Mouse (Mus musculus): ENCODE results near the gene Naaladl1. TPM values are rescaled to one million over a fixed set of nuclear protein-coding genes. Genes with fewer than 3 reads are reported as not detected.
"Not testable (repeated sequence)": the region's sequence is repeated elsewhere in the genome, so short reads cannot be mapped to it uniquely, and the experiment has no call there.

Gene Naaladl1
- total RNA-seq, 1 experiment from 2014 or later, result not detected

GRCm38 (mm10) chr19:6123330-6123729, 17.7 kb downstream of the Naaladl1 start:
- ATAC-seq (ENCODE audit: extremely low read depth, insufficient number of reproducible peaks, low FRiP score, poor library complexity, severe bottlenecking), result no peak

- ATAC-seq (ENCODE audit: extremely low read depth, insufficient number of reproducible peaks, low FRiP score, poor library complexity, severe bottlenecking), result no peak
Observed at GRCm38 (mm10) chr19:6124898-6125297, 19.3 kb downstream of the Naaladl1 start.

- peak; percentile 27; the same call in 1 of the 2 replicates for ATAC-seq (ENCODE audit: extremely low read depth, insufficient number of reproducible peaks, low FRiP score, poor library complexity, severe bottlenecking)
Observed at GRCm38 (mm10) chr19:6126289-6126688, 20.7 kb downstream of the Naaladl1 start.

- no peak for ATAC-seq (ENCODE audit: extremely low read depth, insufficient number of reproducible peaks, low FRiP score, poor library complexity, severe bottlenecking)
Observed at GRCm38 (mm10) chr19:6126789-6127580, 21.4 kb downstream of the Naaladl1 start.

- ATAC-seq (ENCODE audit: extremely low read depth, insufficient number of reproducible peaks, low FRiP score, poor library complexity, severe bottlenecking), result peak; percentile 87
Observed at GRCm38 (mm10) chr19:6127760-6128341, 22.3 kb downstream of the Naaladl1 start, which contains the start of gene Snx15. Snx15 (minus strand) TSS chr19:6128304.

GRCm38 (mm10) chr19:6130414-6131128, 25.0 kb downstream of the Naaladl1 start:
- not testable (repeated sequence) for ATAC-seq (ENCODE audit: extremely low read depth, insufficient number of reproducible peaks, low FRiP score, poor library complexity, severe bottlenecking)

- no peak for ATAC-seq (ENCODE audit: extremely low read depth, insufficient number of reproducible peaks, low FRiP score, poor library complexity, severe bottlenecking)
Observed at GRCm38 (mm10) chr19:6132171-6132827, 26.7 kb downstream of the Naaladl1 start.

GRCm38 (mm10) chr19:6133197-6133596, 27.6 kb downstream of the Naaladl1 start:
- ATAC-seq (ENCODE audit: extremely low read depth, insufficient number of reproducible peaks, low FRiP score, poor library complexity, severe bottlenecking), result not testable (repeated sequence)

- ATAC-seq (ENCODE audit: extremely low read depth, insufficient number of reproducible peaks, low FRiP score, poor library complexity, severe bottlenecking), result no peak
Observed at GRCm38 (mm10) chr19:6136397-6136796, 30.8 kb downstream of the Naaladl1 start.

GRCm38 (mm10) chr19:6139701-6140100, 34.1 kb downstream of the Naaladl1 start:
- ATAC-seq (ENCODE audit: extremely low read depth, insufficient number of reproducible peaks, low FRiP score, poor library complexity, severe bottlenecking), result no peak

- no peak for ATAC-seq (ENCODE audit: extremely low read depth, insufficient number of reproducible peaks, low FRiP score, poor library complexity, severe bottlenecking)
Observed at GRCm38 (mm10) chr19:6140374-6140677, 34.7 kb downstream of the Naaladl1 start.

- ATAC-seq (ENCODE audit: extremely low read depth, insufficient number of reproducible peaks, low FRiP score, poor library complexity, severe bottlenecking), result peak; percentile 80
Observed at GRCm38 (mm10) chr19:6140678-6141393, 35.3 kb downstream of the Naaladl1 start, which contains the start of gene Batf2. Batf2 (plus strand) TSS chr19:6140983.

GRCm38 (mm10) chr19:6141394-6141749, 35.8 kb downstream of the Naaladl1 start, which contains the start of gene Arl2:
Arl2 (minus strand) TSS chr19:6141548.
- peak; percentile 58 for ATAC-seq (ENCODE audit: extremely low read depth, insufficient number of reproducible peaks, low FRiP score, poor library complexity, severe bottlenecking)

- ATAC-seq (ENCODE audit: extremely low read depth, insufficient number of reproducible peaks, low FRiP score, poor library complexity, severe bottlenecking), result no peak
Observed at GRCm38 (mm10) chr19:6144842-6145241, 39.3 kb downstream of the Naaladl1 start.

GRCm38 (mm10) chr19:6155174-6155573, 49.6 kb downstream of the Naaladl1 start:
- no peak for ATAC-seq (ENCODE audit: extremely low read depth, insufficient number of reproducible peaks, low FRiP score, poor library complexity, severe bottlenecking)

GRCm38 (mm10) chr19:6156372-6156771, 50.8 kb downstream of the Naaladl1 start:
- no peak for ATAC-seq (ENCODE audit: extremely low read depth, insufficient number of reproducible peaks, low FRiP score, poor library complexity, severe bottlenecking)

GRCm38 (mm10) chr19:6157220-6157619, 51.6 kb downstream of the Naaladl1 start:
- ATAC-seq (ENCODE audit: extremely low read depth, insufficient number of reproducible peaks, low FRiP score, poor library complexity, severe bottlenecking), result peak; percentile 20; the same call in 1 of the 2 replicates

- ATAC-seq (ENCODE audit: extremely low read depth, insufficient number of reproducible peaks, low FRiP score, poor library complexity, severe bottlenecking), result no peak
Observed at GRCm38 (mm10) chr19:6163872-6164547, 58.4 kb downstream of the Naaladl1 start.
